Mouse (Mus musculus): ENCODE data around the gene Fbp1. TPM values are rescaled to one million over a fixed set of nuclear protein-coding genes. Genes with fewer than 3 reads are reported as not detected.

Gene Fbp1
- polyA plus RNA-seq, 1 experiment from 2014 or later, result not detected

- H3K9me3 ChIP-seq (ENCODE audit: control insufficient read depth, low read length), result no peaks in the 10 kb centered on the region
- no peaks in the 10 kb centered on the region for H3K4me1 ChIP-seq (replicated peaks; ENCODE audit: control insufficient read depth, insufficient read depth, low read length)
- 81% methylated on average over 9 of the region's 9 CpGs for WGBS
- no peaks in the 10 kb centered on the region for H3K36me3 ChIP-seq (ENCODE audit: control insufficient read depth, insufficient read depth)
- no peak overlapping the region for H3K27ac ChIP-seq (ENCODE audit: low read length)
- H3K4me2 ChIP-seq (ENCODE audit: low read length), result no peak overlapping the region
- H3K4me3 ChIP-seq (replicated peaks; ENCODE audit: low read length), result no peak overlapping the region
- no peak for ATAC-seq
- no peak overlapping the region for H3K9ac ChIP-seq (replicated peaks; ENCODE audit: low read depth, low read length)
- peaks cover 2% of the 10 kb centered on the region; the same call in 1 of the 2 replicates for H3K27me3 ChIP-seq (replicated peaks; ENCODE audit: control insufficient read depth, insufficient read depth, low read length)
Observed at GRCm38 (mm10) chr13:62893044-62893842, 5.2 kb upstream of the Fbp1 start.

GRCm38 (mm10) chr13:62889311-62889710 lies 1.2 kb upstream of the Fbp1 start:
- H3K27ac ChIP-seq (ENCODE audit: low read length), result no peak overlapping the region
- H3K36me3 ChIP-seq (ENCODE audit: control insufficient read depth, insufficient read depth), result no peaks in the 10 kb centered on the region
- no peak overlapping the region for H3K4me3 ChIP-seq (replicated peaks; ENCODE audit: low read length)
- no peak for ATAC-seq
- 0 out of 2 replicates have a peak, but pooled peaks cover 4% of the 10 kb centered on the region for H3K4me1 ChIP-seq (replicated peaks; ENCODE audit: control insufficient read depth, insufficient read depth, low read length)
- H3K9me3 ChIP-seq (ENCODE audit: control insufficient read depth, low read length), result no peaks in the 10 kb centered on the region
- H3K4me2 ChIP-seq (ENCODE audit: low read length), result no peak overlapping the region
- peaks cover 16% of the 10 kb centered on the region for H3K27me3 ChIP-seq (replicated peaks; ENCODE audit: control insufficient read depth, insufficient read depth, low read length)
- WGBS, result 78% methylated on average over 2 of the region's 2 CpGs
- no peak overlapping the region for H3K9ac ChIP-seq (replicated peaks; ENCODE audit: low read depth, low read length)

GRCm38 (mm10) chr13:62884536-62884935 lies 3.5 kb downstream of the Fbp1 start:
- 80% methylated on average over 3 of the region's 3 CpGs for WGBS

GRCm38 (mm10) chr13:62883925-62884324 lies 4.2 kb downstream of the Fbp1 start:
- no peak for ATAC-seq
- no peaks in the 10 kb centered on the region for H3K36me3 ChIP-seq (ENCODE audit: control insufficient read depth, insufficient read depth)
- no peak overlapping the region for H3K4me3 ChIP-seq (replicated peaks; ENCODE audit: low read length)
- H3K27ac ChIP-seq (ENCODE audit: low read length), result no peak overlapping the region
- H3K4me2 ChIP-seq (ENCODE audit: low read length), result no peak overlapping the region
- H3K9me3 ChIP-seq (ENCODE audit: control insufficient read depth, low read length), result no peaks in the 10 kb centered on the region
- WGBS, result 95% methylated on average over 9 of the region's 9 CpGs
- H3K4me1 ChIP-seq (replicated peaks; ENCODE audit: control insufficient read depth, insufficient read depth, low read length), result 0 out of 2 replicates have a peak, but pooled peaks cover 4% of the 10 kb centered on the region
- H3K27me3 ChIP-seq (replicated peaks; ENCODE audit: control insufficient read depth, insufficient read depth, low read length), result peaks cover 16% of the 10 kb centered on the region
- no peak overlapping the region for H3K9ac ChIP-seq (replicated peaks; ENCODE audit: low read depth, low read length)

More at GRCm38 (mm10) chr13:62884536-62884935, 3.5 kb downstream of the Fbp1 start:
- Histone ChIP-seq H3K27ac (ENCODE audit: low read length) (no peak overlapping the region), H3K4me1 (replicated peaks; ENCODE audit: control insufficient read depth, insufficient read depth, low read length) (0 out of 2 replicates have a peak, but pooled peaks cover 4% of the 10 kb centered on the region), H3K27me3 (replicated peaks; ENCODE audit: control insufficient read depth, insufficient read depth, low read length) (peaks cover 16% of the 10 kb centered on the region), H3K36me3 (ENCODE audit: control insufficient read depth, insufficient read depth) (no peaks in the 10 kb centered on the region), H3K4me3 (replicated peaks; ENCODE audit: low read length) (no peak overlapping the region), H3K9me3 (ENCODE audit: control insufficient read depth, low read length) (no peaks in the 10 kb centered on the region), H3K4me2 (ENCODE audit: low read length) (no peak overlapping the region), H3K9ac (replicated peaks; ENCODE audit: low read depth, low read length) (no peak overlapping the region)
- ATAC-seq, result no peak

- 84% methylated on average over 2 of the region's 2 CpGs for WGBS
- Histone ChIP-seq H3K4me1 (replicated peaks; ENCODE audit: control insufficient read depth, insufficient read depth, low read length) (0 out of 2 replicates have a peak, but pooled peaks cover 4% of the 10 kb centered on the region), H3K9me3 (ENCODE audit: control insufficient read depth, low read length) (no peaks in the 10 kb centered on the region), H3K27me3 (replicated peaks; ENCODE audit: control insufficient read depth, insufficient read depth, low read length) (peaks cover 15% of the 10 kb centered on the region), H3K9ac (replicated peaks; ENCODE audit: low read depth, low read length) (no peak overlapping the region), H3K36me3 (ENCODE audit: control insufficient read depth, insufficient read depth) (no peaks in the 10 kb centered on the region), H3K4me3 (replicated peaks; ENCODE audit: low read length) (no peak overlapping the region), H3K27ac (ENCODE audit: low read length) (no peak overlapping the region), H3K4me2 (ENCODE audit: low read length) (no peak overlapping the region)
- no peak for ATAC-seq
Observed at GRCm38 (mm10) chr13:62883436-62883835, 4.6 kb downstream of the Fbp1 start.

GRCm38 (mm10) chr13:62882856-62883255 lies 5.2 kb downstream of the Fbp1 start:
- H3K9me3 ChIP-seq (ENCODE audit: control insufficient read depth, low read length), result no peaks in the 10 kb centered on the region
- H3K4me1 ChIP-seq (replicated peaks; ENCODE audit: control insufficient read depth, insufficient read depth, low read length), result 0 out of 2 replicates have a peak, but pooled peaks cover 4% of the 10 kb centered on the region
- no peak overlapping the region for H3K27ac ChIP-seq (ENCODE audit: low read length)
- H3K27me3 ChIP-seq (replicated peaks; ENCODE audit: control insufficient read depth, insufficient read depth, low read length), result peaks cover 9% of the 10 kb centered on the region
- H3K4me3 ChIP-seq (replicated peaks; ENCODE audit: low read length), result no peak overlapping the region
- no peak overlapping the region for H3K9ac ChIP-seq (replicated peaks; ENCODE audit: low read depth, low read length)
- WGBS, result 81% methylated on average over 5 of the region's 5 CpGs
- ATAC-seq, result no peak
- H3K4me2 ChIP-seq (ENCODE audit: low read length), result no peak overlapping the region
- H3K36me3 ChIP-seq (ENCODE audit: control insufficient read depth, insufficient read depth), result no peaks in the 10 kb centered on the region

GRCm38 (mm10) chr13:62881336-62881735 lies 6.7 kb downstream of the Fbp1 start:
- ATAC-seq, result no peak
- H3K9me3 ChIP-seq (ENCODE audit: control insufficient read depth, low read length), result no peaks in the 10 kb centered on the region
- no peak overlapping the region for H3K9ac ChIP-seq (replicated peaks; ENCODE audit: low read depth, low read length)
- H3K4me1 ChIP-seq (replicated peaks; ENCODE audit: control insufficient read depth, insufficient read depth, low read length), result no peaks in the 10 kb centered on the region
- H3K36me3 ChIP-seq (ENCODE audit: control insufficient read depth, insufficient read depth), result no peaks in the 10 kb centered on the region
- WGBS, result 86% methylated on average over 9 of the region's 9 CpGs
- 0 out of 2 replicates have a peak, but pooled peaks cover 2% of the 10 kb centered on the region for H3K27me3 ChIP-seq (replicated peaks; ENCODE audit: control insufficient read depth, insufficient read depth, low read length)
- no peak overlapping the region for H3K4me2 ChIP-seq (ENCODE audit: low read length)
- no peak overlapping the region for H3K27ac ChIP-seq (ENCODE audit: low read length)
- H3K4me3 ChIP-seq (replicated peaks; ENCODE audit: low read length), result no peak overlapping the region

- H3K27me3 ChIP-seq (replicated peaks; ENCODE audit: control insufficient read depth, insufficient read depth, low read length), result no peaks in the 10 kb centered on the region
- no peaks in the 10 kb centered on the region for H3K4me1 ChIP-seq (replicated peaks; ENCODE audit: control insufficient read depth, insufficient read depth, low read length)
- no peaks in the 10 kb centered on the region for H3K36me3 ChIP-seq (ENCODE audit: control insufficient read depth, insufficient read depth)
- no peak for ATAC-seq
- no peaks in the 10 kb centered on the region for H3K9me3 ChIP-seq (ENCODE audit: control insufficient read depth, low read length)
- H3K27ac ChIP-seq (ENCODE audit: low read length), result no peak overlapping the region
- H3K4me2 ChIP-seq (ENCODE audit: low read length), result no peak overlapping the region
- WGBS, result 23% methylated on average over 8 of the region's 8 CpGs
- H3K4me3 ChIP-seq (replicated peaks; ENCODE audit: low read length), result no peak overlapping the region
- H3K9ac ChIP-seq (replicated peaks; ENCODE audit: low read depth, low read length), result no peak overlapping the region
Observed at GRCm38 (mm10) chr13:62879831-62880615, 8.1 kb downstream of the Fbp1 start.

GRCm38 (mm10) chr13:62879411-62879810 lies 8.7 kb downstream of the Fbp1 start:
- Histone ChIP-seq H3K4me3 (replicated peaks; ENCODE audit: low read length) (no peak overlapping the region), H3K36me3 (ENCODE audit: control insufficient read depth, insufficient read depth) (no peaks in the 10 kb centered on the region), H3K27me3 (replicated peaks; ENCODE audit: control insufficient read depth, insufficient read depth, low read length) (no peaks in the 10 kb centered on the region), H3K4me2 (ENCODE audit: low read length) (no peak overlapping the region), H3K27ac (ENCODE audit: low read length) (no peak overlapping the region), H3K4me1 (replicated peaks; ENCODE audit: control insufficient read depth, insufficient read depth, low read length) (no peaks in the 10 kb centered on the region), H3K9me3 (ENCODE audit: control insufficient read depth, low read length) (no peaks in the 10 kb centered on the region), H3K9ac (replicated peaks; ENCODE audit: low read depth, low read length) (no peak overlapping the region)
- ATAC-seq, result no peak
- WGBS, result 26% methylated on average over 6 of the region's 6 CpGs
